Mouse (Mus musculus) brain, embryonic 14.5 days (tissue): ENCODE measurements around the gene Fndc3b. TPM values are rescaled to one million over a fixed set of nuclear protein-coding genes. Genes with fewer than 3 reads are reported as not detected.

ENCODE experiments used
- DNase-seq: peaks from one replicate; pipeline ENCODE4 v3.0.0-alpha.2; 2011; ENCODE audit warnings: low read depth
- CTCF ChIP-seq: fragments of 200-500 bp; IDR thresholded peaks from 2 replicates; pipeline ENCODE4 v1.5.1; 2012; ENCODE audit warnings: inconsistent platforms, mild to moderate bottlenecking, moderate library complexity, borderline replicate concordance; ENCODE audit not compliant: insufficient read depth, insufficient read length; ENCODE audit errors: extremely low read depth
- POLR2A ChIP-seq: fragments of 200-500 bp; IDR thresholded peaks from 2 replicates; pipeline ENCODE4 v1.6.1; 2012; ENCODE audit warnings: mild to moderate bottlenecking, inconsistent platforms, borderline replicate concordance; ENCODE audit not compliant: poor library complexity, insufficient read depth, insufficient read length, severe bottlenecking; ENCODE audit errors: extremely low read depth
- polyA plus RNA-seq: library from polyadenylated mRNA; depleted of rRNA; stranded (reverse); fragments of >200 nt; gene quantifications from 2 replicates; pipeline ENCODE4 v1.2.3, GENCODE M21; 2012

The Fndc3b gene
- polyA plus RNA-seq, 1 experiment, result 10.9 TPM

- no peak for DNase-seq
- no peak for TF ChIP-seq POLR2A
- no peak for TF ChIP-seq CTCF
Observed at GRCm38 (mm10) chr3:27484698-27485097, 226.4 kb downstream of the Fndc3b start.

- DNase-seq, result no peak
- TF ChIP-seq POLR2A (no peak), CTCF (no peak)
Observed at GRCm38 (mm10) chr3:27483762-27484161, 227.3 kb downstream of the Fndc3b start.

GRCm38 (mm10) chr3:27483321-27483720, 227.8 kb downstream of the Fndc3b start:
- no peak for DNase-seq
- TF ChIP-seq POLR2A (no peak), CTCF (no peak)

- no peak for DNase-seq
- TF ChIP-seq POLR2A (no peak), CTCF (no peak)
Observed at GRCm38 (mm10) chr3:27481738-27482137, 229.4 kb downstream of the Fndc3b start.

GRCm38 (mm10) chr3:27479378-27479777, 231.7 kb downstream of the Fndc3b start:
- TF ChIP-seq CTCF (no peak), POLR2A (no peak)
- peak; percentile 30 for DNase-seq

- no peak for TF ChIP-seq POLR2A
- no peak for TF ChIP-seq CTCF
- DNase-seq, result peak; percentile 92
Observed at GRCm38 (mm10) chr3:27478563-27479156, 232.4 kb downstream of the Fndc3b start.

GRCm38 (mm10) chr3:27477749-27478148, 233.4 kb downstream of the Fndc3b start:
- peak; percentile 33 for DNase-seq

GRCm38 (mm10) chr3:27475899-27476298, 235.2 kb downstream of the Fndc3b start:
- TF ChIP-seq POLR2A, result no peak
- TF ChIP-seq CTCF, result no peak
- no peak for DNase-seq

GRCm38 (mm10) chr3:27473801-27474599, 237.1 kb downstream of the Fndc3b start:
- TF ChIP-seq CTCF, result no peak
- TF ChIP-seq POLR2A, result no peak
- DNase-seq, result no peak

GRCm38 (mm10) chr3:27472846-27473245, 238.3 kb downstream of the Fndc3b start:
- no peak for DNase-seq
- TF ChIP-seq CTCF (peak; percentile 42; the same call in 1 of the 2 replicates), POLR2A (no peak)

- no peak for DNase-seq
- no peak for TF ChIP-seq POLR2A
Observed at GRCm38 (mm10) chr3:27470781-27471180, 240.3 kb downstream of the Fndc3b start.

GRCm38 (mm10) chr3:27469971-27470370, 241.1 kb downstream of the Fndc3b start:
- no peak for DNase-seq
- no peak for TF ChIP-seq CTCF
- no peak for TF ChIP-seq POLR2A
